Mouse (Mus musculus) frontal cortex, postnatal 14 days (tissue): ENCODE data around the gene Hdhd3.
A peak's percentile ranks its signal among the peaks of the same experiment; 100 is the strongest.

Experiments
- DNase-seq, 2 experiments: peaks; one replicate each; pipeline ENCODE4 v3.0.0; 2022; ENCODE audit warnings: low spot score in 2 of 2

The Hdhd3 gene

DNA sequence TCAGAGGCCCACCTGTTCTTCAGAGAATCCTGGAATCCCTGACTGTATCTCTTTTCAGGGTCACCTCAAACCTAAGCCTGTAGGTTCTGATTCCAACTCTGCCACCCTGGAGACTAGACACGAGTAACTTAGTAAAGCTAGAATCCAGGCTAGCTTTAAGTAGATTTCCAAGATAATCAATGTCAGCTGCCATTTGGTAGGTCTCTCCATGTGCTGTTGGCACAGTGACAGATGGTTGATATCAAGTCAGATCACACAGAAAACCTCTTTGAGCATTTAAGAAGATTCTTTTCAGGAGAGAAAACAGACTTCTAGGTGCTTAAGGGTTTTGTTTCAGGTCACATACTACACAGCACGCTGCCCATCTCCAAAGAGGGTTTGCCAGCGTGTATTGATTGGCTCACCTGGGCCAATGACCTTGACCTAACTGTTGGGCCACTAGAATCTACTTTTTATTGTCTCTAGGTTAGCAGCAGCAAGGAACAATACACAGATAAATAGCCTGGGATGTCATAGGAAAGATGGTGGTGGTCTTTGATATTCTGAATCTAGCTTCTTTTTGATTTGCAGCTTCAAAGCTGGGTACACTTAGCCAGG is at the start of gene Hdhd3:
TSS of gene Hdhd3 (minus strand) at position 94 of the 597 bp plus-strand sequence.
- DNase-seq: no peak

DNA sequence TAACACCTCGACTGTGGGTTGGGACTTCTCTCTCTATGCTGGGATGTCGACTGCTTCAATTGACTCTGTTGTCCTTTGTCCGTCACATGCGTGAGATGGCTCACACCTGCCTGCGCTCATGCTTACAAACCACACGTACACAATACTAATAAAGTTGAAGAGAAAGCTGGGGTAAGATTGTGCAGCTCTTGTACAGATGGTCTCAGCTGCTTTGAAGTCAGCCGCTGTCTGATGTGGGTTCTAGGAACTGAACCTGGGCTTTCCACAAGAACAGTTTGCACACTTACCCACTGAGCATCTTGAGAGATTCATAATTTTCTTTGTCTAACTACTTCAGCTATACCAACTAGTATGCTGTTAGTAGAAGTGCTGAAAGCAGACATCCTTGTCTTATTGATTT is 48.7 kb upstream of the Hdhd3 start:
- DNase-seq: no peak

- no peak for DNase-seq
These were observed 41.5 kb upstream of the Hdhd3 start for GRCm38 (mm10) chr4:62544801-62545200.

GRCm38 (mm10) chr4:62543782-62544181 is 40.5 kb upstream of the Hdhd3 start:
- DNase-seq: no peak

- no peak for DNase-seq
These were observed 38.5 kb upstream of the Hdhd3 start for GRCm38 (mm10) chr4:62541802-62542201.

- DNase-seq: no peak
These were observed 30.5 kb upstream of the Hdhd3 start for GRCm38 (mm10) chr4:62533729-62534128.

GRCm38 (mm10) chr4:62527655-62528054 is 24.4 kb upstream of the Hdhd3 start:
- no peak for DNase-seq

DNA sequence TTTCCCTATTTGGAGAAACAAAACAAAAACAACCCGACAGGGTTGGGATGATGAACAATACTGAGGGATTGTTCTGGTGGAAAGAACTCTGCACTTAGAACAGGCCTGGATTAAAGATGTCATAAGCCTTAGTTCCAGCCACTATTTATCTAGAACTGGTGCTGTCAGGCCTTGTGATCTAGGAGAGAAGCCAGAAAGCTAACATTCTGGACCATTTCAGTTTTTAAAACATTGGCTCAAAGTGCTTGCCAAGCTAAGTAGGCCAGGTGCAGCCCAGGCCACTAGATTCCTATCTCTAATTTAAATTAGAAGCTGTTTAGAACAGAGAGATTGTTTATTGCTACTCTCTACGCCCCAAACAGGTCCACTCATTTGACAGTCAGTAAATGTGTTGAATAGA is 23.0 kb upstream of the Hdhd3 start:
- DNase-seq: no peak

DNA sequence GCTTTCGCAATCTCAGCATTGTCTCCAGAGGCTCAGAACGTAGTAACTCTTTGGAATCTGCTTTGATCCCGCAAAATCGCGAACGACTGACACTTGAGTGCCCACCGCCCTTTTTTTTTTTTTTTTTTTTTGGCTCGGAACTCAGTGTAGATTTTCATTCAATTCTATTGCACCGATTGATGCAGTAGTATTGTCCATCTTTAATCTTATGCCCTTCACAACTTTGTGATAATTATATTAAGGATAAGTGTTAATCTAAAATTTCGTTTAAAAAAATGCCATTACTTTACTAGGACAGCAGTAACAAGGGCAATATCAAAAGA is 22.2 kb upstream of the Hdhd3 start:
- DNase-seq: no peak

DNA sequence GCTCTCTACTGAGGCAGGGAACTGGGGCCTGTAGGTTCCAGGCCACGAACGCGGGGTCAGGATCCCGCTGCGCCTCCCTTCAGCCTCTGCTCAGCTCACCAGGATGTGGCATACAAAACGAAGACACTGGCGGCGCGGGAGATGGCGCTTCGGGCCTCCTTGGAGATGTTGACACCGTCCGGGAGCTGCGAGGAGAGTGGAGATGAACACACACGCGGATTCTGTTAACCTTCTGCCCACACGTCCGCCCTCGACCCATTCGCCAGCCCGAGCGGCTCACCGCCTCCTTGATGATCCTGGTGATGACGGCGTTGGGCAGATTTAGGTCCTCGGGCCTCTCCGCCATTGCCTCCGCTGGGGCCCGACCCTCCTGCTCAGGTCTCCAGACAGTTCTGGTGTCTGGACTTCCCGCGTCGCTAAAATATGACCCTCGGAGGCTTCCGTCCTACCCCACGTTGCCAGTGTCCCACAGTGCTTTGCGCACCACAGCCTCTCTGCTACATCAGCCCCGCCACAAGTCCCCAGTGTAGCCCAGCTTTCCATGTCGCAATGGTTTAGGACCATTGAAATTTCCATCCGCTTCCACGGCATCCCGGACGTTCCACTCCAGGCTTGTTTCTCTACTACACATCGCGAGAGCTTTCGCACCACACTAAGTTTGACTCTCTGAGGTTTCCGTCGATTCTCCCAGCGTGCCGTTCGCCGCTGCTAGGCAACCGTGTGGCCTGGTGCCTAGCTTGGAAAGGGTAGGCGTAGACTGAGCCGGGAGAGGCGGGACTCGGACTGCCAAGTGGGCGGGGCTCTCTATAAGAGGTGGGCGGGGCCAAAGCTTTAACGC is 21.6 kb upstream of the Hdhd3 start, which contains the start of the genes Pole3 and 4933430I17Rik:
TSS of gene Pole3 (minus strand) at position 418 of the 838 bp plus-strand sequence.
TSS of gene 4933430I17Rik (plus strand) at position 719 of the 838 bp plus-strand sequence.
- peak; percentile 95 to 96 for DNase-seq

DNA sequence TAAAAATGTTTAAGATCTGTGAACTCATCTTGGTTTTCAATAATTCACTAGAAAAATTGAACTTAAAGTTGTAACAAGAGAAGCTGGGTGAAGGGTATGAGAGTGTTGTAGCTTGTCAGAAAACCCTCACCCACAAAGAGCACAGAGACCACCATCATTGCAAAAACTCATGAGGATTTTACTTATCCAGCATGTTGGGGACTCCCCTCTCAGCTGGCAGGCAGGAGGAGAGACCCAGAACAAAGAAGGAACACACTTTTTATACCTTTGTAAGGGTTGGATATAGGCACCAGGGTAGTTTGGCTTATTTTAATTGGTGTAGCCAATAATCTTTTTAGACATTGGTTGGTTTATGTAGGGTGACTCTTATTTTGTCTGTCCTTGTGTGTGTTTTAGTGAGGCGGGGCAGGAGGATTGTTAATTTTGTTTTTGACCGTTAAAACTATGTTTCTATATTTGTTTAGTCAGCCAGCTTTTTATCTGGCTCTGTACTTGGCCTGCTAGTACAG is 17.7 kb upstream of the Hdhd3 start:
- DNase-seq: no peak

DNA sequence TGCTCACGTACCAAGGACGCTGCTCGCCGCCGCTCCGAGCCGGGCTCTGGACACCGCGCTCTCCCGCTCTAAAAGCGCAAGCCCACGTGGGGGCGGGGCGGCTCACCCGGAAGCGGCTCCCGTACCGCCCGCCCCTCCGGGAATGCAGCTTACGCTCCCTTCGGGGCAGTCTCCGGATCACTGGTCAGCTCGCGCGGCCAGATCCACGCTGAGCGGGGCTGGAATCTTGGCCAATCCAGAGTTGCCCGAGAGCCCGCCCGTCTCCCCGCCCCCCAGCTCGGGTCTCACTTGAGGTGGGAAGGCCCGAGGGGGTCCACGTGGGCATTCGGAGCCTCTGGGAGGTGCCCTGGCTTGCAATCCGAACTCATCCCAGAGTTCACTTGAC is 16.6 kb upstream of the Hdhd3 start, which contains the start of gene Alad:
TSS of gene Alad (minus strand) at position 70 of the 385 bp plus-strand sequence.
- DNase-seq: peak; percentile 67 to 76

DNA sequence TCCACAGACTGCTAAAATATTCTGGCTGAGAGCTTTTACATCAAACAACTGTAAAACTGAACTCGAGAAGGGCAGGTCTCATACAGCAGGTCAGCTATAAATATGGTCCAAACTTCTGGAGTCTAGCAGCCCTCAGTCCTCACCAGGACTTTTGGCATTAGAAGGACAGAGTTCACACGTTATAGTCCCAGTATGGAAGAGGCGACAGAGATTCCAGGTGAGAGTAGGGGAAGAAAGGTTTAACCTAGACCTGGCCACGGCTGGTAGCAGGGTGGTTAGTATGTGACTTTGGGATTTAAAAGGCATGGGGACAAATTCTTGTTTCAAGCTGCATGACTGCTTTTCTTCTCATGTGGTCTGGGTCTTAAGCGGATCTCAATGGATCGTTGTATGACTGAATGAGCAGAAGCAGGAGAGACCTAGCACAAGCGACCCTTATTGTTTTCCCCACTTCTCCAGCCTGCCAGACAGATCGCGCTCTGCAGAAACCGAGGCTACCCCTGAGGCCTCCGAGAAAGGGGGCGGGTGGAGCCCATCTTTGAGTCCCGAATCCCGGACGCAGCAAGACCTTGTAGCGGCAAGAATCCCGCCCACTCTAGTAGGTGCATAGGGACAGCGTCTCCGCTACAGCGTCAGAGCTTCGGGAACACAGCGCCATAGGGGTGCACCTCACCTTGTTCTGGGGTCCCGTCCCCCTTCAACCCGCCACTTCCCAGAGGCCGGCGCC is 16.0 kb upstream of the Hdhd3 start:
- DNase-seq: no peak

- no peak for DNase-seq
These were observed 15.3 kb upstream of the Hdhd3 start for GRCm38 (mm10) chr4:62518416-62519121.

- no peak for DNase-seq
These were observed 14.5 kb upstream of the Hdhd3 start for GRCm38 (mm10) chr4:62517538-62518415.

GRCm38 (mm10) chr4:62517046-62517445 is 13.8 kb upstream of the Hdhd3 start:
- no peak for DNase-seq

- DNase-seq: no peak
These were observed 13.3 kb upstream of the Hdhd3 start for GRCm38 (mm10) chr4:62516579-62516978.

DNA sequence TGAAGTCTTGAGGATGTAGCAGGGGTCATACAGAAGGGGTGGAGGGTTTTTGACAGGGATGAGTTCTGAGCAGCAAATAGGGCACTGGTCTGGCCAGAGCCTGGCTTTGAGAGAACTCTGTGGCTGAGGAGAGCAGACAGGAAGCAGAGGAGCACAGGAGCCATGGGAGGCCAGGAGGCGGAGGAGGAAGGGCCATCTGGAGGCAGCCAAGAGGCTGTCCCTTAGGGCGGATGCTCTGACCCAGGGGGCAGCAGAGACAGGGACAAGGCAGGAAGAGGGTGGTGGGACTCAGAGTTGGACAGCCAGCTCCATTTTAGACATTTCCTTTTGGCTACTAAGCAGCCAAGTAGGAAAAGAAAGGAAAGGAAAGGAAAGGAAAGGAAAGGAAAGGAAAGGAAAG is 12.8 kb upstream of the Hdhd3 start:
- DNase-seq: no peak

- no peak for DNase-seq
These were observed 12.2 kb upstream of the Hdhd3 start for GRCm38 (mm10) chr4:62515490-62515889.

DNA sequence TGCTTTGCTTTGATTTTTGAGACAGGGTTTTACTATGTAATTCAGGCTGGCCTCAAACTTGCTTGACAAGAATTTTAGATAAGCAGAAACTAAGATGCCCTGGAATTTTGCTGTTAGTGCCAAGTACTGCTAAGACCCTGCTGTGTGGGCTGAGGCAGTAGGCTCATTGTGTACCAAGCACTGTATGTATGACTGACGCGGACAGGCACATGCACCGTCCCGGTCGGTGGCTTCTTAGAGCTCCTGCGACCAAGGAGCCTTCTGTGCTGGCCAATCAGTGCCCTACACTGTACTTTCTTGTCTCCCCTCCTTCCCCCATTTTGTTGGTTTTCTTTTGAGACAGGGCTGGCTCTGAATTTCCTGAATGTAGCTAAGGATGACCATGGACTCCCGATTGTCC is 11.7 kb upstream of the Hdhd3 start:
- DNase-seq: no peak
